Mouse (Mus musculus): ENCODE data around the gene Avpi1.

- TF ChIP-seq CTCF (IDR thresholded peaks at IDR 0.05 in 2 of 3, conservative IDR thresholded peaks at IDR 0.05 in 1 of 3; ENCODE audit: control insufficient read depth in 1 of 3, insufficient read depth in 1 of 3, low read depth in 2 of 3, low read length in 3 of 3, poor library complexity in 1 of 3, severe bottlenecking in 1 of 3) = no peak
- peak; percentile 91 for TF ChIP-seq POLR2AphosphoS2 (IDR thresholded peaks at IDR 0.05; ENCODE audit: low read length)
- TF ChIP-seq POLR2A (IDR thresholded peaks at IDR 0.05; ENCODE audit: control insufficient read depth in 1 of 2, insufficient read depth in 1 of 2, low read depth in 1 of 2, low read length in 2 of 2, poor library complexity in 1 of 2) = peak; percentile 58 to 85; a peak in 3 of 4 replicates
- TF ChIP-seq SIN3A (IDR thresholded peaks at IDR 0.05; ENCODE audit: low read length) = peak; percentile 85
Measured at GRCm38 (mm10) chr19:42089748-42090595, 38.9 kb downstream of the Avpi1 start, which contains the start of gene Pi4k2a.
